Mouse (Mus musculus): ENCODE measurements at regions not wholly inside any gene's neighbourhood (a gene's known extent, or its start where the extent isn't known, plus 50 kb on each side); places are given as distances from the start of the nearest gene placed in this dataset.

GRCm38 (mm10) chr19:60032667-60033066, 89.2 kb upstream of the Rab11fip2 start:
- 80% methylated on average over 2 of the region's 2 CpGs for WGBS
- Histone ChIP-seq H3K4me2 (no peak overlapping the region), H3K27me3 (0 out of 2 replicates have a peak, but pooled peaks cover 4% of the 10 kb centered on the region), H3K9ac (replicated peaks) (no peak overlapping the region), H3K27ac (no peak overlapping the region), H3K4me1 (replicated peaks) (no peaks in the 10 kb centered on the region), H3K4me3 (replicated peaks) (no peak overlapping the region), H3K9me3 (no peaks in the 10 kb centered on the region), H3K36me3 (no peaks in the 10 kb centered on the region)
- ATAC-seq (ENCODE audit: insufficient number of reproducible peaks, insufficient read depth, low FRiP score, low TSS enrichment, low read depth), result no peak

- Histone ChIP-seq H3K36me3 (no peaks in the 10 kb centered on the region), H3K4me1 (replicated peaks) (no peaks in the 10 kb centered on the region), H3K9ac (replicated peaks) (no peak overlapping the region), H3K27ac (no peak overlapping the region), H3K4me3 (replicated peaks) (no peak overlapping the region), H3K4me2 (no peak overlapping the region), H3K9me3 (no peaks in the 10 kb centered on the region), H3K27me3 (no peaks in the 10 kb centered on the region)
- no peak for ATAC-seq (ENCODE audit: insufficient number of reproducible peaks, insufficient read depth, low FRiP score, low TSS enrichment, low read depth)
- WGBS, result 53% methylated on average over 3 of the region's 3 CpGs
These were observed 86.8 kb upstream of the Rab11fip2 start for GRCm38 (mm10) chr19:60030212-60030788.

- no peak for ATAC-seq (ENCODE audit: insufficient number of reproducible peaks, insufficient read depth, low FRiP score, low TSS enrichment, low read depth)
- Histone ChIP-seq H3K4me3 (replicated peaks) (no peak overlapping the region), H3K4me2 (no peak overlapping the region), H3K36me3 (no peaks in the 10 kb centered on the region), H3K4me1 (replicated peaks) (no peaks in the 10 kb centered on the region), H3K9ac (replicated peaks) (no peak overlapping the region), H3K9me3 (no peaks in the 10 kb centered on the region), H3K27ac (no peak overlapping the region), H3K27me3 (no peaks in the 10 kb centered on the region)
- 64% methylated on average over 4 of the region's 4 CpGs for WGBS
These were observed 86.3 kb upstream of the Rab11fip2 start for GRCm38 (mm10) chr19:60029720-60030119.

GRCm38 (mm10) chr19:60015614-60016300, 72.3 kb upstream of the Rab11fip2 start:
- Histone ChIP-seq H3K27ac (no peak overlapping the region), H3K4me3 (replicated peaks) (no peak overlapping the region; the same call in 1 of the 2 replicates)

GRCm38 (mm10) chr19:59995557-59995956, 52.1 kb upstream of the Rab11fip2 start:
- no peaks in the 10 kb centered on the region; the same call in 1 of the 2 replicates for H3K27me3 ChIP-seq
- no peak overlapping the region for H3K4me2 ChIP-seq
- no peak overlapping the region for H3K9ac ChIP-seq (replicated peaks)
- H3K27ac ChIP-seq, result no peak overlapping the region
- H3K4me1 ChIP-seq (replicated peaks), result no peaks in the 10 kb centered on the region
- no peaks in the 10 kb centered on the region for H3K36me3 ChIP-seq
- no peak for ATAC-seq (ENCODE audit: insufficient number of reproducible peaks, insufficient read depth, low FRiP score, low TSS enrichment, low read depth)
- no peak overlapping the region for H3K4me3 ChIP-seq (replicated peaks)
- H3K9me3 ChIP-seq, result peaks cover 10% of the 10 kb centered on the region; the same call in 1 of the 2 replicates
- 80% methylated on average over 1 of the region's 1 CpGs for WGBS

More at GRCm38 (mm10) chr19:60015614-60016300, 72.3 kb upstream of the Rab11fip2 start:
- Histone ChIP-seq H3K9ac (replicated peaks) (no peak overlapping the region), H3K36me3 (no peaks in the 10 kb centered on the region), H3K4me1 (replicated peaks) (peaks cover 31% of the 10 kb centered on the region), H3K27me3 (no peaks in the 10 kb centered on the region), H3K4me2 (peak overlapping the region; percentile 47), H3K9me3 (no peaks in the 10 kb centered on the region)
- 10% methylated on average over 12 of the region's 12 CpGs for WGBS
- ATAC-seq (ENCODE audit: insufficient number of reproducible peaks, insufficient read depth, low FRiP score, low TSS enrichment, low read depth), result peak; percentile 80; the same call in 1 of the 2 replicates
